Mouse (Mus musculus) left cerebral cortex, adult 11 months (tissue): ENCODE measurements around the gene Psmd11.

Experiments used
- DNase-seq: peaks from one replicate; pipeline ENCODE4 v3.0.0; 2022; ENCODE audit warnings: low spot score

Gene Psmd11

GRCm38 (mm10) chr11:80505581-80505980 lies 77.2 kb downstream of the Psmd11 start:
- DNase-seq: no peak

GRCm38 (mm10) chr11:80506483-80506882 lies 78.1 kb downstream of the Psmd11 start:
- DNase-seq: no peak

- DNase-seq: no peak
These were observed 79.4 kb downstream of the Psmd11 start for GRCm38 (mm10) chr11:80507791-80508190.

- DNase-seq: no peak
These were observed 80.2 kb downstream of the Psmd11 start for GRCm38 (mm10) chr11:80508361-80509175.

- no peak for DNase-seq
These were observed 80.7 kb downstream of the Psmd11 start for GRCm38 (mm10) chr11:80509176-80509506.

GRCm38 (mm10) chr11:80510124-80510523 lies 81.7 kb downstream of the Psmd11 start:
- DNase-seq: no peak

GRCm38 (mm10) chr11:80512313-80513056 lies 84.1 kb downstream of the Psmd11 start:
- DNase-seq: no peak

- DNase-seq: no peak
These were observed 85.4 kb downstream of the Psmd11 start for GRCm38 (mm10) chr11:80513796-80514195.

- no peak for DNase-seq
These were observed 86.9 kb downstream of the Psmd11 start for GRCm38 (mm10) chr11:80515346-80515745.

GRCm38 (mm10) chr11:80515895-80516294 lies 87.5 kb downstream of the Psmd11 start:
- no peak for DNase-seq

GRCm38 (mm10) chr11:80518421-80519367 lies 90.3 kb downstream of the Psmd11 start:
- peak; percentile 88 for DNase-seq

GRCm38 (mm10) chr11:80521148-80521547 lies 92.7 kb downstream of the Psmd11 start:
- DNase-seq: no peak
